Mouse (Mus musculus) liver, embryonic 15.5 days (tissue): Measurements from ENCODE around the gene Maml3. TPM values are rescaled to one million over a fixed set of nuclear protein-coding genes. Genes with fewer than 3 reads are reported as not detected.

Source experiments
- ATAC-seq: fragments of 200-750 bp; cut with Nextera tagmentation; 2 replicates; pipeline ENCODE4 v1.8.0; 2017; ENCODE audit warnings: moderate number of reproducible peaks, mild to moderate bottlenecking, moderate library complexity; ENCODE audit not compliant: insufficient read depth
- H3K27ac ChIP-seq: fragments of 300-500 bp; sonication (generic); replicated peaks from 2 replicates; pipeline ENCODE4 v1.5.1; 2015; ENCODE audit warnings: mild to moderate bottlenecking, inconsistent platforms
- H3K27me3 ChIP-seq: fragments of 300-500 bp; sonication (generic); 2 replicates; pipeline ENCODE4 v1.6.1; 2015; ENCODE audit warnings: mild to moderate bottlenecking, inconsistent platforms
- H3K36me3 ChIP-seq: fragments of 300-500 bp; sonication (generic); replicated peaks from 2 replicates; pipeline ENCODE4 v1.6.1; 2015; ENCODE audit warnings: moderate library complexity, mild to moderate bottlenecking, inconsistent platforms
- H3K4me1 ChIP-seq: fragments of 300-500 bp; sonication (generic); replicated peaks from 2 replicates; pipeline ENCODE4 v1.6.1; 2015; ENCODE audit warnings: inconsistent platforms
- H3K4me2 ChIP-seq: fragments of 300-500 bp; sonication (generic); 2 replicates; pipeline ENCODE4 v1.6.1; 2015; ENCODE audit warnings: moderate library complexity, mild to moderate bottlenecking, inconsistent platforms
- H3K4me3 ChIP-seq: fragments of 300-500 bp; sonication (generic); replicated peaks from 2 replicates; pipeline ENCODE4 v1.5.1; 2015; ENCODE audit warnings: mild to moderate bottlenecking, inconsistent platforms
- H3K9ac ChIP-seq: fragments of 300-500 bp; sonication (generic); 2 replicates; pipeline ENCODE4 v1.6.1; 2015; ENCODE audit warnings: moderate library complexity, mild to moderate bottlenecking, inconsistent platforms
- H3K9me3 ChIP-seq: fragments of 300-500 bp; sonication (generic); replicated peaks from 2 replicates; pipeline ENCODE4 v1.6.1; 2016; ENCODE audit warnings: inconsistent platforms
- WGBS: fragments of 180-500 bp; shearing (Covaris S2); methylation state at CpG from one replicate; pipeline ENCODE4 v1.1.7; 2015; ENCODE audit warnings: mixed read lengths; ENCODE audit not compliant: insufficient replicate concordance; 5-methylcytosine and 5-hydroxymethylcytosine counted together
- polyA plus RNA-seq: library from polyadenylated mRNA; unstranded; fragments of >200 nt; fragmentation: Nextera tagmentation; extraction: Ambion mirVana; gene quantifications from 2 replicates; pipeline ENCODE4 v1.2.1, GENCODE M21; 2015

Gene Maml3
- polyA plus RNA-seq, 1 experiment from 2014 or later, result 0.73 TPM

DNA sequence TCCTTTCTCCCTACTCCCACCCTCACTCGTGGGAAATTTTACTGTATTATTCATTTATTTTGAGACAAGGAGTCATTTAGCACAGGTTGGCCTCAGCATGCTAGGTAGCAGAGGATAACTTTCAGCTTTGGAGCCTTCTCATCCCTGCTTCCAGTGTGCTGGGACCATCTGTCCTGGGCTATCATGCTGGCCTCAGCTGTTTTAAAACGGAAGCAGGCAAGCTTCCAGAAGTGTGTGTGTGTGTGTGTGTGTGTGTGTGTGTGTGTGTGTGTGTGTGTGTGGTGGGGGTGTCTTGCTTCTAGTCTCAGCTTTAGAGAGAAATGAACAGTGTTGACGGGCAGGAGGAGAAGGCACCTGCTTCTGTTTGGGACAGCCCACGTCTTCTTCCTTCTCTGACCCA is 387.0 kb downstream of the Maml3 start:
- Histone ChIP-seq H3K4me2 (no peak overlapping the region), H3K9me3 (no peaks in the 10 kb centered on the region), H3K4me3 (no peak overlapping the region), H3K27ac (no peak overlapping the region), H3K4me1 (peaks cover 21% of the 10 kb centered on the region), H3K36me3 (no peaks in the 10 kb centered on the region), H3K27me3 (no peaks in the 10 kb centered on the region), H3K9ac (no peak overlapping the region)
- no peak for ATAC-seq
- WGBS, result 63% methylated on average over 4 of the region's 4 CpGs

DNA sequence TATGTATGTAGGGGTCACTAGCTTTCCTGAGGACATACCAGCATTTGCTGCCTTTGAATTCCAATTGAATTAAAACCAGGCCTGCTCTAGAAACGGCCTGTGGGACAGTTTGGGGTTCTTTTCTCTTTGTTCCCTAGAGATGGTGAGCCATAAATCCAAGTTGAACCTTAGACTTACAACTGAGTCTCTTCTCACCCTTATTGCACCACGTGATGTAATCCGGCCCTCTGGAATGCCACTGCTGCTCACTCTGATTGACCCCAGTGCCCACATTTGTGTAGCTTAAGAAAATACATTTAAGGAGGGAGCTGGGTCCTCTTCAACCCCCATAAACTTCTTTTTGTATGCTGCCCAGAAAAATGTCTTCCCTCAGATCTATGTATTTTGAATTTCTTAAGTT is 387.4 kb downstream of the Maml3 start:
- no peak overlapping the region for H3K4me3 ChIP-seq
- H3K4me2 ChIP-seq, result no peak overlapping the region
- ATAC-seq, result no peak
- H3K27ac ChIP-seq, result no peak overlapping the region
- H3K4me1 ChIP-seq, result peaks cover 25% of the 10 kb centered on the region
- 64% methylated on average over 3 of the region's 3 CpGs for WGBS
- H3K27me3 ChIP-seq, result no peaks in the 10 kb centered on the region
- H3K36me3 ChIP-seq, result no peaks in the 10 kb centered on the region
- H3K9me3 ChIP-seq, result no peaks in the 10 kb centered on the region
- no peak overlapping the region for H3K9ac ChIP-seq

DNA sequence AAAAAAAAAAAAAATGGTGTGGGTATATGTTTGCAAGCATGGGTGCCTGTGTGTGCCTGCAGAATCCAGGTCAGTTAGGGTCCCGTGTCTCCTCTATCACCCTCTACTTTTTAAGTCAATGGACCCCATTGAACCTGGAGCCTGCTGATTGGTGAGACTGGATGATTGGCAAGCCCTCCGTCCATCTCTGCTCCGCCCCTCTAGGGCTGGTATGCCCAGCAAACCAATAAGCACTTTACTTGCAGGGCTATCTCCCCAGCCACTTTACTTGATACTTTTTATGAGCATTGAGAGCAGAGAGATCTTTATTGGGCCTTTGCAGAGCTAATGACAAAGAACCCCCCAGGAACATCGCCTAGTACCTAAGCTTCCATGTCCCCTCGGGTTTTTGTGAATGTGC is 390.4 kb downstream of the Maml3 start:
- H3K4me2 ChIP-seq, result no peak overlapping the region
- peaks cover 45% of the 10 kb centered on the region for H3K4me1 ChIP-seq
- ATAC-seq, result no peak
- H3K9me3 ChIP-seq, result no peaks in the 10 kb centered on the region
- no peak overlapping the region for H3K4me3 ChIP-seq
- no peak overlapping the region for H3K27ac ChIP-seq
- H3K36me3 ChIP-seq, result no peaks in the 10 kb centered on the region
- H3K27me3 ChIP-seq, result no peaks in the 10 kb centered on the region
- H3K9ac ChIP-seq, result no peak overlapping the region
- 58% methylated on average over 5 of the region's 5 CpGs for WGBS

DNA sequence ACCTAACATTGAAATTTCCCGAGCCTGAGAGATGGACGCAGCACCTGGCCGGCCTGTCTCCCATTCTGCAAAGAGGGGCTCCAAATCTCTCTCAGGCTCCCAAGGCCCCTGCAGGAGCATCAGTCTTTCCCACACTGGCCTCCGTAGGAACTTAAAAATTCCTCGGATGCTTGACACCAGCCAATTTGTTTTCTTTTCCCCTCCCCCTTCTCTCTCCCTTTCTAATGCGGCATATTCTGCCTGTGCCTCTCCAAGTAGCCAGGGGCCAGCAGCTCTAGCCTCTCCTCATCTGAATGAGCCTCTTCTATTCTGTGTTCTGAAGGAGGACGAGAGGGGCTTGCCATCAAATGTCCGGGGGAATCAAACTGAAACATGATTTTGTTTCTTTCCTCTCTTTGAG is 391.6 kb downstream of the Maml3 start:
- Histone ChIP-seq H3K27ac (no peak overlapping the region), H3K4me2 (no peak overlapping the region), H3K4me3 (no peak overlapping the region), H3K9ac (no peak overlapping the region), H3K36me3 (no peaks in the 10 kb centered on the region), H3K27me3 (no peaks in the 10 kb centered on the region), H3K9me3 (no peaks in the 10 kb centered on the region), H3K4me1 (peaks cover 52% of the 10 kb centered on the region)
- WGBS, result 39% methylated on average over 8 of the region's 8 CpGs
- ATAC-seq, result no peak

DNA sequence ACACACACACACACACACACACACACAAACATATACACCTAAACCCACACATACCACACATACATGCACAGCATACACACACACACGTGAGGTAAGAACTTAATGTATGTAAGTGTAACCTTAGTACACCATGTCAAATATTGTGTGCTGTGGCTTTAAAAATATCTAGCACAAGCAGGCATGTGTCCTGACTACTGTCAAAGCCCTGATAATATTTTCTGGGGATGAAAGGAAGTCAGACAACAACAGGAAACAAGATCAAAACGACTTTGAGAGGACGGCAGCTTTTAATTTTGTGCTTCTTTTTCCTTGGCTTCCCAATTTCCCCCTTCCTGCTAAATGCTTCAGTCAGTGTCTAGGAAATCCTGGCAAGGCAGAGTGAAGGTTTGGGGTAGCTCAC is 392.5 kb downstream of the Maml3 start:
- Histone ChIP-seq H3K4me1 (peaks cover 52% of the 10 kb centered on the region), H3K27ac (peak overlapping the region; percentile 30), H3K4me3 (no peak overlapping the region), H3K36me3 (no peaks in the 10 kb centered on the region), H3K27me3 (no peaks in the 10 kb centered on the region), H3K9ac (no peak overlapping the region), H3K4me2 (peak overlapping the region; percentile 27), H3K9me3 (no peaks in the 10 kb centered on the region)
- ATAC-seq, result peak; percentile 36; the same call in 1 of the 2 replicates
- 15% methylated on average over 3 of the region's 3 CpGs for WGBS

DNA sequence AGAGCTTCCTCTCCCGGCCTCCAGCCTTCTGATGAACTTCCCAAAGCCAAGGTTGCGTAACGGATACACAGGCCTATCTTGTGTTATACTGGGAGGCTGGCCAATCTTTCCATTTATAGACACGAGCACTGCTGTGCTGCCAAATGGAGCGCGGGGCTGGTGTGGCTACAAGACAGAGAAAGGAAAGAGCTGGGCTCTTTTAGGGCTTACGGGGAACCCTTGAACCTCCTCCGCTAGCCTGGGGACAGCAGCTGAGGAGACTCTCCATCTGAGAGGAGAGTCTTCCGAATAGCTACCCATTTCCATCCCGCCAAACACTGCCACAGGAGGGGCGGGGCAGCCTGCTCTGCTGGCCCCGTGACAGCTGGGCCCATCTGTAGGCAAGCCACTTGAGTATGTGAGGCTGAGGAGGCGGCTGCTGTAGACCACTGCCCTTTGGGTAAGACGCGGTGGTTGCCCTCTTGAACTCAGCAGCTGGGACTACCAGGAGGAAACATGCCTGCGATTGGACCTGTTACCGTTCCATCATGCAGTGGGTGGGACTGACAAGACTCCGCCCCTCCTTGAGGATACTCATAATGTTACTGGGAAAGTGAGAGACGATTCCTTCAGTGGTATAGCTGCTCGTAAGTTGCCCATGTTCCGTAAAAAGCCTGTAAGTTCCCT is 396.0 kb downstream of the Maml3 start:
- Histone ChIP-seq H3K27me3 (no peaks in the 10 kb centered on the region), H3K4me2 (peak overlapping the region; percentile 41), H3K36me3 (no peaks in the 10 kb centered on the region), H3K4me1 (peaks cover 41% of the 10 kb centered on the region), H3K27ac (peak overlapping the region; percentile 67), H3K9me3 (no peaks in the 10 kb centered on the region), H3K4me3 (peak overlapping the region; percentile 10; the same call in 1 of the 2 replicates), H3K9ac (no peak overlapping the region)
- ATAC-seq, result peak; percentile 61
- 62% methylated on average over 21 of the region's 21 CpGs for WGBS

DNA sequence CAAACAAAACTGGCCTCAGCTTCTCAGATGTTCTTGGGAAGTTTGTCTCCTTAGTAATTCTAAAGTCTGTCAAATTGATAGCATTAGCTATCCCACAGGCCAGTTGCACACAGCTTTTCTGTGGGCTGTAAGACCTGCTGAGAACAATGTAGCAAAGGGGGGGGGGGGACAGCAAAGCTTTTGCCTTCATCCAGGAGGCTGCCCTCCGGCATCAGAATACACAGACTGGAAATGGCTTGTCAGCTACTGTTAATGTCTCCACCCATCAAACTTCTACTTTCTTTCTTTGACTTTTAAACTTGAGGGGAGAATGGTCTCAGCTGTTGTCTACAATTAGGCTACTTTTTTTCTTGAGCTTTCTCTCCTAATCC is 396.5 kb downstream of the Maml3 start:
- 83% methylated on average over 1 of the region's 1 CpGs for WGBS
- no peak overlapping the region for H3K9ac ChIP-seq
- peaks cover 1% of the 10 kb centered on the region; the same call in 1 of the 2 replicates for H3K27me3 ChIP-seq
- peak overlapping the region; percentile 67 for H3K27ac ChIP-seq
- no peaks in the 10 kb centered on the region for H3K9me3 ChIP-seq
- H3K36me3 ChIP-seq, result no peaks in the 10 kb centered on the region
- H3K4me3 ChIP-seq, result no peak overlapping the region
- peaks cover 36% of the 10 kb centered on the region for H3K4me1 ChIP-seq
- ATAC-seq, result no peak
- H3K4me2 ChIP-seq, result 0 out of 2 replicates have a peak overlapping the region, but pooled peaks have one; percentile 41

DNA sequence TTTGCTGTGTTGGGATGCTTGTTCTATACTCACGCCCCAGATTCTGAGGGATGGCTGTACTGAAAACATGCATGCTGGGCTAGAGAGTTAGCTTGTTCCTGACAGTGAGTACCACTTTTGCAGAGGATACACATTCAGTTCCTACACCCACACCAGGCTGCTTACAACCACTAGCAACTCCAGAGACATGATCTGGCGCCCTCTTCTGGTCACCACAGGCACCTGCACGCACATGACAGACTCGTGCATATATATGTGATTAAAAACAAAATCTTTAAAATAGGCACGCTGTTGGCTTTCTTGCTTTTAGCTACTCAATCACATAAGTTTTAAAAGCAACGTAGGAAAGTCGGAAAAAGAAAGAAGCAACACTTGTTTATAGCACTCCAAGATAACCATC is 399.7 kb downstream of the Maml3 start:
- peaks cover 27% of the 10 kb centered on the region for H3K4me1 ChIP-seq
- H3K9me3 ChIP-seq, result no peaks in the 10 kb centered on the region
- no peak overlapping the region for H3K4me2 ChIP-seq
- WGBS, result 72% methylated on average over 7 of the region's 7 CpGs
- H3K27me3 ChIP-seq, result peaks cover 28% of the 10 kb centered on the region
- H3K36me3 ChIP-seq, result no peaks in the 10 kb centered on the region
- H3K27ac ChIP-seq, result no peak overlapping the region
- no peak overlapping the region for H3K9ac ChIP-seq
- ATAC-seq, result no peak
- no peak overlapping the region for H3K4me3 ChIP-seq

DNA sequence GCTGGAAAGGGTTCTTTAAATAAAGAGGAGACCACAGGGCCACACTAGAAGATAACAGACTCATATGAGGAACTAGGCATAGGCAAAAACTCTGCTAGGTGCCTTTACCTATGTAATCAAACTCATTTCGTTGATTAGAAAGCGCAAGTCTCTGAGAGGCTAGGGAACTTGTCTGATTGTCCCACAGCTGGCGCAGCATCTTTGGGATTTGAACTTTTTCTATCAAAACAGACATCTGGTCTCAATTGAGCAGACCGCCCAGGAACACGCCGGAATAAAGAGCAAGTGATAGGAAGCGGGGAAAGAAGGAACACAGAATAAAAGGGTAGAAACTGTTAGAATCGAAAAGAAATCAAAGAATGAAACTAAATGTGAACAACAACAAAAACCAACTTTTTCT is 401.4 kb downstream of the Maml3 start:
- no peak for ATAC-seq
- Histone ChIP-seq H3K27me3 (peaks cover 32% of the 10 kb centered on the region), H3K4me2 (no peak overlapping the region), H3K9me3 (no peaks in the 10 kb centered on the region), H3K36me3 (no peaks in the 10 kb centered on the region), H3K4me3 (no peak overlapping the region), H3K4me1 (peaks cover 17% of the 10 kb centered on the region), H3K9ac (no peak overlapping the region), H3K27ac (no peak overlapping the region)
- 69% methylated on average over 8 of the region's 8 CpGs for WGBS

DNA sequence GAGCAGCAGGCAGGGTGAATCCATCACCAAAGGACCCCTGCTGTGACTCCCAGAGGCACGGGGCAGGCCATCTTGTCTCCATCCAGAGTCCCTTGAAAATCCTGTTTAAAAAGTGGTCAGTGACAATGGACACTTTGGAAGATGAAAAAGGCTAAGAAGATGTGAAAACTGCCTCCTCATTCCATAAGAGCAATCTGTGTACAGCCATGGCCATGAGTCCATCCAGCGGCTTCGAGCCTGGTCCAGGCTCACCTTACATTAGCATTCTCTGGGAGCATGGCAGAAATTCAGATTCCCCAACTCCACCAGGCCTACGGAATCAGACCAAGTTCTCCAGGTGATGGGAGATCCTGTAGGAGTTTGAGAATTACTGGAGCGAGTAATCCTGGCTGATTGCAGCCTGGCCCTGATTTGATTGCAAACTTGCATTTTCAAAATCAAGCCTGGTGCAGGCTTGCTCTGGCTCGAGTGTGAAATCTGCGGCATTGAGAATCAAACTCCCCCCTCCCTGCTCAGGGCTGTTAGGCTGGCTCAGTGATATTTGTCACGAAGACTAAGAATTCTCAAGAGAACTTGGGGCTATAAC is 402.1 kb downstream of the Maml3 start:
- 70% methylated on average over 8 of the region's 8 CpGs for WGBS

DNA sequence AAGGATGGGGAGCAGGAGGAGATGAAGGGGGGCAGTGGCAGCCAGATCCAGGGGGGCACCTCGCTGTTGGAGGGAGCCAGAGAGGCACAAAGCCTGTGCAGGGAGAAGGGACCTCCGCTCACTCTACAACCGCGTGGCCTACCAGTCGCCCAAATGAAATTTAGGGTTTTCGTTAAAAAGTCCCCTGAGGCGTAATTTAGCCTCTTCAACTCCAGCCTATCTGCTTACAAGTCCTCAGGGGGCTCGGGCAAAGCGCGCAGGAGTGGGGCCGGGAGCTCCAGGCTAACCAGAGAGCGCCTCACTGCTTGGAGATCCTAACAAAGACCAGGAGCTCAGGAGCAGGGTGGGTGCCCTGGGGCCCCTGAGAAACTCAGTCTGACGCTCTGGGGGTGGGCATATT is 402.9 kb downstream of the Maml3 start:
- H3K9ac ChIP-seq, result peak overlapping the region; percentile 18; the same call in 1 of the 2 replicates
- H3K27me3 ChIP-seq, result peaks cover 32% of the 10 kb centered on the region
- peak overlapping the region; percentile 46; the same call in 1 of the 2 replicates for H3K4me3 ChIP-seq
- peak overlapping the region; percentile 76 for H3K4me2 ChIP-seq
- no peaks in the 10 kb centered on the region for H3K9me3 ChIP-seq
- no peak for ATAC-seq
- 20% methylated on average over 13 of the region's 13 CpGs for WGBS
- H3K36me3 ChIP-seq, result no peaks in the 10 kb centered on the region
- H3K27ac ChIP-seq, result no peak overlapping the region
- peaks cover 17% of the 10 kb centered on the region for H3K4me1 ChIP-seq

More for the DNA sequence above, 402.1 kb downstream of the Maml3 start:
- no peak overlapping the region for H3K4me2 ChIP-seq
- H3K4me3 ChIP-seq, result no peak overlapping the region
- no peak overlapping the region for H3K27ac ChIP-seq
- H3K4me1 ChIP-seq, result peaks cover 17% of the 10 kb centered on the region
- H3K27me3 ChIP-seq, result peaks cover 32% of the 10 kb centered on the region
- no peaks in the 10 kb centered on the region for H3K9me3 ChIP-seq
- no peak overlapping the region for H3K9ac ChIP-seq
- H3K36me3 ChIP-seq, result no peaks in the 10 kb centered on the region
- ATAC-seq, result no peak
